Mouse (Mus musculus): ENCODE data around the gene Fastk.

The Fastk gene

GRCm38 (mm10) chr5:24444746-24445427 is at the start of gene Fastk:
TSS of gene Fastk (minus strand) at chr5:24445287.
- DNase-seq (ENCODE audit: low spot score), result peak; percentile 93

GRCm38 (mm10) chr5:24492546-24493285 is 47.6 kb upstream of the Fastk start:
- no peak for DNase-seq (ENCODE audit: low spot score)

DNA sequence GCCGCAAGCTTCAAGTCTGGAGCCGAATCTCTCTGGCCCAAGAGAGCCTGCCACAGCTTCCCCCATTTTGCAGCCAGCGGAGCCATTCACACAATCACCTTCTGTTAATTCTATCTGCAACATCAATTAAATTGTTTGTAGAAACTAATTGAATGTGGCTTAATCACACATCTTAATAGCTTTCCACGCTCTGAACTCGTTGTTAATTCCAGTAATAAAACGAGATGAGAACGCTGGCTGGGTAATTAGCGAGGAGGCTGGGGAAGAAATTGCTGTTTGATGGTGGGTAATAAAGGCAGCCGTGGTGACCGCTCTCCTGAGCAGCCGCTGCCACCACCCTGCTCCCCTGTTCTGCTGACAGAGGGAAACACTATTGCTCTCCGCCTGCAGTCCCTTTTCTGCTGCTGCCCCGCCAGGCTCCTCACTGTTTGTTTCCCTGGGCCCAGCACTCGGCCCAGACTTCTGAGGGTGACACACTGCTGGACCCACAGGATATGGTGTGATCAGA is 45.4 kb upstream of the Fastk start:
- no peak for DNase-seq (ENCODE audit: low spot score)

DNA sequence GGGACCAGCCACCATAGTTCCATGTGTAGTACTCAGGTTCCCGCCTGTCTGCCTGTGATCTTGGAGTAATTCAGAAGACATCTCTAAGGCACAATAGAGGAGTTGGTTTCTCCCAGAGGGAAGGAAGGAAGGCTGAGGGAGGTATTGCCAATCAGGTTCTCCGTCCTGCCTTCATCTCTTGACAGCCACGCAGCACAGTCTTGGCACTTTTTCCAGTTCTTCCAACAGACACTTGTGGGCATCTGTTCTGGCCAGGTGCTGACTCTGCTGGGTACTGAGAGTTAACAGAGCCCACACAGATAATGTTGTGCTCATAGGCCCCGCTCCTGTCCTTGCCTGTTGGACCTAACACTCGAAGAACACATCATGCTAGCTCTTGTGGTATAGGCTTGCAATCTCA is 41.7 kb upstream of the Fastk start:
- no peak for DNase-seq (ENCODE audit: low spot score)

DNA sequence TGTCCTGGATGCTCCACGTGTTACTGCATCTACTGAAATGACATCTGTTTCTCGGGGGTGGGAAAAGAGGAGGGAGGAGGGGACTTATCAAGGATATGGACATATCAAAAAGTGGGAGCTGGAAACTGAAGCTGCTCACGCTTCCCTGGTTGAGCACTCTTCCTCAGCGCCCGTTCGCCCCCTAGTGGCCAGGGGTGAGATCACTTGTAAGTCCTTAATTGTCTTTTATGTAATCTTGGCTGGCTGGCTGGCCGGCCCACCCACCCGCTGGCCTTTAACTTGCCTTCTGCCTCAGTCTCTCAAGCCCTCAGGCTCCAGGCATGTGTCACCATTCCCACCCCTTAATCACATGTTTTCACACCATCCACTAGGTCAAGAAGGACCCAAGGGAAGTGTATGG is 41.0 kb upstream of the Fastk start:
- DNase-seq (ENCODE audit: low spot score), result peak; percentile 89

- no peak for DNase-seq (ENCODE audit: low spot score)
Measured at GRCm38 (mm10) chr5:24484963-24485362, 39.9 kb upstream of the Fastk start.

GRCm38 (mm10) chr5:24483326-24483725 is 38.2 kb upstream of the Fastk start:
- DNase-seq (ENCODE audit: low spot score), result peak; percentile 72

GRCm38 (mm10) chr5:24482247-24483079 is 37.4 kb upstream of the Fastk start:
- DNase-seq (ENCODE audit: low spot score), result no peak

DNA sequence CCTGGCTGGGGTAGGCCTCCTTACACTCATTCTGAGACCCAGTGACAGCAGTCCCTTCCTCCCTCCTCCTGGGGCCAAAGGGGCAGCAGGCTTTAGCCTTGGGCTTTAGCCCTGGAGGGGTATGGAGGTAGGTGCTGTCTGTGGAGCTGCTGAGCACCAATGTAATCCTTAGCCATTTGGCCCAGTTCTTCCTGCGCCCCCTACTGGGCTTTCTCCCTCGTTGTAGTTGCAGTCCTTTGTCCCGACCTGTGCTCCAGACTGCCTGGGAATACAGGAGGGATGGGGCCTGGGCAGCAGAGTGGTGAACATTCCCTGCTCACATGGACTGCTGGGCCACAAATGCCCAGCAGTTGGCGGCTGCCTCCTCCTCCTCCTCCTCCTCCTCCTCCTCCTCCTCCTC is 36.6 kb upstream of the Fastk start:
- peak; percentile 73 for DNase-seq (ENCODE audit: low spot score)

DNA sequence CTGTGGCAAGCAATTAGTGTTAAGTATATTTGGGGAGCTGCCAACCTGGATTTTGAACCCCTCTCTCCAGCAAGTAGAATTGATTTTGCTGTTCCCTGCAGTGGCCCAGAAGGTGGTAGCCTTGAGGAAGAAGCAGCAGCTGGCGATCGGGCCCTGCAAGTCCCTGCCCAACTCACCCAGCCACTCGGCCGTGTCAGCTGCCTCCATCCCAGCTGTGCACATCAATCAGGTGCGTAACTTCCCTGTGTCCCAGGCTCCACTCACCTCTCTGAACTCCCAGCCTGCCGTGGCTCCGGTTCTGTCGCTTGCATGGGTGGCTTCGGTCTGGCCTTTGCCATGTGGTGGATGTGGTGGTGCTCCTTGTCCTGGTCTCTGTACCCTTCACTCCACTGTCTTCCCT is 32.8 kb upstream of the Fastk start:
- DNase-seq (ENCODE audit: low spot score), result no peak

DNA sequence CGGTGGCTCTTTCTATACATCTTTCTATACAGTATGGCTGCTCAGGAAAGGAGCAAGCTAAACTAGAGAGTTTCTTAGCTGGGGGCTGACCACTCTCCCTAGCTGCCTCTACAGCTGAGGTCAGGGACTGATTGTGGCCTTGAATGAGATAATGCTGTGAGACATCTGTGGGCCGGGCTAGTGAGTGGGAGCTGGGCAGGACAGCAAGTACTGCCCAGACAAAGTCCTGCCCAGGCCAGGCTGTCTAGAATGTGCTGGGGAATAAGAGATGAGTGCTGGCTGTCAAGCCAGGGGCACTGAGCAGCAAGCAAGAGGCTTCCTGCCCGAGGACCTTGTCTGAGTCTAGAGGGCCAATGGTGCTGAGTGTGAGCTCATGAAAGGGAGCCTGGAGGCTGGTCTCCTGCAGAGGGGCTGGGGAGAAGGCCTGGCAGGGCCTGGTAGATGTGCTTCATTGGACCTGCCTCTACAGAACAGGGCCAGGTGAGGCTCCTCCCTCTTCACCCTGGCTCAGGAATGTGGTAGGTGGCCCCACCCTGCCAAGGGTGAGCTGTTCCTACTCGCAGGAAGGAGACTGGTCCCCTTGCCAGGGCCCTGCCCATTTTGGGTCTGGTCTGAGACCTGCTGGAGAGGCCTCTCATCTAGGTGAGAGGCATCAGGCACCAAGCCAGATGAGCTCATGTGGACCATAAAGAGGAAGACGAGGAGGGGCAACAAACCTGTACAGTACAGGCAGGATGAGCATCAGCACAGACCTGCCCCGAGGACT is 30.6 kb upstream of the Fastk start:
- peak; percentile 91 for DNase-seq (ENCODE audit: low spot score)

GRCm38 (mm10) chr5:24474723-24475261 is 29.7 kb upstream of the Fastk start:
- no peak for DNase-seq (ENCODE audit: low spot score)

- peak; percentile 83 for DNase-seq (ENCODE audit: low spot score)
Measured at GRCm38 (mm10) chr5:24474025-24474722, 29.1 kb upstream of the Fastk start.

- DNase-seq (ENCODE audit: low spot score), result no peak
Measured at GRCm38 (mm10) chr5:24472884-24473619, 28.0 kb upstream of the Fastk start.

DNA sequence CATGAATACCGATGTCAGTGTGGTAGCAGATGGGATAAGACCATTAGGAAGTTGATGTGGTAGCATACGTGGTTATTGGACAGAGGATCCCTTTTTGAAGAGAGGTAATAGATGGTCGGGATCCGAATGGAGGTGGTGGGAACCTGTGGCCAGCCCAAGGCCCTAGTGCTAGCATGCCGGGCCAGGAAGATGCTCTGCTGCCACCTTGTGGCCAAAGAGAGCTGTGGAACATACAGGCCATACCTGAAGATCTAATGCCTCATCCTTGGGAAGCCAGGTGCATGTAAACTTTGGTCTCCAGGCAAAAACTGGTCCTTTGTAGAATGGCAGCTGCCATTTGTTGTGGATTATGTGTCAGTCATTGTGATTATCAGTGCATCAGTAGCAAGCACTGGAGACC is 25.5 kb upstream of the Fastk start:
- peak; percentile 84 for DNase-seq (ENCODE audit: low spot score)

GRCm38 (mm10) chr5:24466762-24467161 is 21.7 kb upstream of the Fastk start:
- DNase-seq (ENCODE audit: low spot score), result no peak

GRCm38 (mm10) chr5:24455613-24456012 is 10.5 kb upstream of the Fastk start:
- DNase-seq (ENCODE audit: low spot score), result no peak

- no peak for DNase-seq (ENCODE audit: low spot score)
Measured at GRCm38 (mm10) chr5:24455076-24455475, 10.0 kb upstream of the Fastk start.

DNA sequence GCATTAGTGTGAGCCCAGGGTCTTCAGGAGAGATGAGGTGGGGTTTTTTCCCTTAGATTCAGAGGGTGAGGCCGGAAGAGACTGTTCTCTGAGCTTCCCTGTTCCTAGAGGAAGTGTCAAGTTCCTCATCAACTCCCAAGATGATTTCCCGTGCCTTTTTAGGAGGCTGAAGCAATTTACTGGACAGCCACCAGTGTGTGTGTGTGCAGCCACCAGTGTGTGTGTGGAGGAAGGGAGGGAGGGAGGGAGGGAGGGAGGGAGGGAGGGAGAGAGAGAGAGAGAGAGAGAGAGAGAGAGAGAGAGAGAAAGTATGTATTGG is 8.9 kb upstream of the Fastk start:
- DNase-seq (ENCODE audit: low spot score), result no peak

GRCm38 (mm10) chr5:24453283-24453984 is 8.3 kb upstream of the Fastk start:
- no peak for DNase-seq (ENCODE audit: low spot score)
